Mouse (Mus musculus): ENCODE results near the gene Ttc1. TPM values are rescaled to one million over a fixed set of nuclear protein-coding genes. Genes with fewer than 3 reads are reported as not detected.

Ttc1 gene
- 58.7 TPM for polyA plus RNA-seq (2017; shearing (Covaris generic))

DNA sequence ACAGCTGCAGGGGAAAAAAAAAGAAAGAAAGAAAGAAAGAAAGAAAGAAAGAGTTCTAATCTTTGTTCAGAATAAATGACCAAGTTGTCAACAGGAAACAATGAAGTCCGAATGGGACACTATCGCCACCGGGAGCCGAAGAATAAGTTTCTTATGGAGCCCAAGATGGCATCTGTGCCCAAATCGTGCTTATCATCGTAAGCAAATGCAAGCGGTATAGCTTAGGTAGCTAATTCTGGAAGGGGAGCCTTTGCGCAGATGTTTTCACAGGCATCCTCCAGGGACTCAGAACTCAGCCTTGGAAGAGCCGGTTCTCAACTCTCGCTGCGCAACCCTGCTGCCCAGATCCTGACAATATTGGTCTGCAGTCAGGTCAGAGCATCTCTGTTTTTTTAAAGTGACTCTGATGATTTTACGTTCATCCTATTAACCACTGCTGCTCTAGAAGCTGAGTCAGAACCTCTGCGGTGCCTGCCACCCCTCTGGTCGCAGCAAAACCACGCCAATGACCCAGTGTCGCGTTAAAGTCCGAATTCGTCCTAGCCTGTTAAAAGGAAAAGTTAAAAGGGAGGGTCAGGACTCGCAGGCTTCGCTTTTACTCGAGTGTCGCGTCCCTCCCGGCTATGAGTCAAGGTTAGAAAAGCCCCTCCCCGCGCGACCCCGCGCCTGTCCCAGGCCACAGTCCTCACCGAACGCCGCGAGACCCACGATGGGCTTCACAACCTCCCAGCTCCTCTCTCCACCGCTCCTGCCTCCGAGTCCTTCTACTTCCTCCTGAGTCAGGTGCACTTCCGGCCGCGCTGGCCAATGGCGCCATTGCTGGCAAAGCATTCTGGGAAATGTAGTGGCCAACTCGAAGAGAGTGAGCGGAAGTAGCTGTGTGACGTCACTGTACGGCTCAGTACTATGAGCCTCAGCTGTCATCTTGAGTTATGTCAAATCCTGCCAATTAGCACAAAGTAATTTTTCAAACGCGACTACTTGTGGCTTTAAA, at the start of gene Ttc1:
Gene Ttc1, minus strand, starts transcription at position 776 of the 994 bp plus-strand sequence.

GRCm38 (mm10) chr11:43681472-43682414, 66.1 kb downstream of the Ttc1 start, which contains the start of gene Pwwp2a:
TSS of gene Pwwp2a (plus strand) at chr11:43681998.

Other genes with a start within 250 kb of the Ttc1 start
- gene Ccnjl, start 219.2 kb downstream of the Ttc1 start, polyA plus RNA-seq (2017; shearing (Covaris generic)), result 0.18 TPM
- gene 4933415A04Rik, start 161.0 kb downstream of the Ttc1 start, polyA plus RNA-seq (2017; shearing (Covaris generic)), result 0.38 TPM
- gene Fabp6, start 146.5 kb downstream of the Ttc1 start, polyA plus RNA-seq (2017; shearing (Covaris generic)), result not detected
- 70.3 TPM for gene Pwwp2a, start 66.0 kb downstream of the Ttc1 start, polyA plus RNA-seq (2017; shearing (Covaris generic))
- not detected for gene Adra1b, start 153.2 kb upstream of the Ttc1 start, polyA plus RNA-seq (2017; shearing (Covaris generic))